Mouse (Mus musculus) midbrain, embryonic 14.5 days (tissue): ENCODE measurements around the gene Smyd3. TPM values are rescaled to one million over a fixed set of nuclear protein-coding genes. Genes with fewer than 3 reads are reported as not detected.

Experiments
- ATAC-seq: fragments of 200-750 bp; cut with Nextera tagmentation; 2 replicates; pipeline ENCODE4 v1.8.0; 2017; ENCODE audit warnings: moderate number of reproducible peaks, moderate library complexity; ENCODE audit not compliant: low FRiP score, low TSS enrichment
- DNase-seq: peaks from one replicate; pipeline ENCODE4 v3.0.0-alpha.2; 2015
- H3K27ac ChIP-seq: fragments of 300-500 bp; sonication (generic); replicated peaks from 2 replicates; pipeline ENCODE4 v1.5.1; 2014; ENCODE audit warnings: mild to moderate bottlenecking, low read depth, low read length, moderate library complexity
- H3K27me3 ChIP-seq: fragments of 300-500 bp; sonication (generic); 2 replicates; pipeline ENCODE4 v1.6.1; 2014; ENCODE audit warnings: low read length, control low read depth, mixed read lengths; ENCODE audit not compliant: control insufficient read depth, insufficient read depth
- H3K36me3 ChIP-seq: fragments of 300-500 bp; sonication (generic); 2 replicates; pipeline ENCODE4 v1.6.1; 2014; ENCODE audit warnings: low read length, control low read depth; ENCODE audit not compliant: control insufficient read depth, insufficient read depth
- H3K4me1 ChIP-seq: fragments of 300-500 bp; sonication (generic); 2 replicates; pipeline ENCODE4 v1.6.1; 2014; ENCODE audit warnings: mild to moderate bottlenecking, antibody characterized with exemption, low read length, control low read depth; ENCODE audit not compliant: control insufficient read depth, insufficient read depth
- H3K4me2 ChIP-seq: fragments of 300-500 bp; sonication (generic); 2 replicates; pipeline ENCODE4 v1.6.1; 2014; ENCODE audit warnings: mild to moderate bottlenecking, low read length, moderate library complexity
- H3K4me3 ChIP-seq: fragments of 300-500 bp; sonication (generic); replicated peaks from 2 replicates; pipeline ENCODE4 v1.5.1; 2014; ENCODE audit warnings: low read depth, low read length
- H3K9ac ChIP-seq: fragments of 300-500 bp; sonication (generic); replicated peaks from 2 replicates; pipeline ENCODE4 v1.6.1; 2014; ENCODE audit warnings: mild to moderate bottlenecking, low read length, moderate library complexity
- H3K9me3 ChIP-seq: fragments of 300-500 bp; sonication (generic); 2 replicates; pipeline ENCODE4 v1.6.1; 2016; ENCODE audit warnings: low read length, control low read depth, mixed read lengths; ENCODE audit not compliant: control insufficient read depth
- WGBS: fragments of 180-500 bp; shearing (Covaris S2); extraction: QIAGEN DNeasy Blood & Tissue Kit; methylation state at CpG from one replicate; pipeline ENCODE4 v1.1.7; 2014; 5-methylcytosine and 5-hydroxymethylcytosine counted together
- polyA plus RNA-seq: library from polyadenylated mRNA; unstranded; fragments of >200 nt; fragmentation: Nextera tagmentation; extraction: Ambion mirVana; gene quantifications from 2 replicates; pipeline ENCODE4 v1.2.1, GENCODE M21; 2014

Gene Smyd3
- polyA plus RNA-seq, 1 experiment from 2014 or later: 21.5 TPM

- H3K4me1 ChIP-seq: no peaks in the 10 kb centered on the region
- no peaks in the 10 kb centered on the region for H3K27me3 ChIP-seq
- 86% methylated on average over 5 of the region's 5 CpGs for WGBS
- H3K9ac ChIP-seq: no peak overlapping the region
- no peak overlapping the region for H3K4me3 ChIP-seq
- no peak overlapping the region for H3K4me2 ChIP-seq
- H3K36me3 ChIP-seq: no peaks in the 10 kb centered on the region
- no peak overlapping the region for H3K27ac ChIP-seq
- no peaks in the 10 kb centered on the region for H3K9me3 ChIP-seq
- ATAC-seq: no peak
- DNase-seq: no peak
Observed at GRCm38 (mm10) chr1:179149468-179150140, 368.2 kb downstream of the Smyd3 start.

GRCm38 (mm10) chr1:179146730-179147167 is 371.1 kb downstream of the Smyd3 start:
- Histone ChIP-seq H3K36me3 (no peaks in the 10 kb centered on the region), H3K4me3 (no peak overlapping the region), H3K4me2 (no peak overlapping the region), H3K27ac (no peak overlapping the region), H3K9ac (no peak overlapping the region), H3K9me3 (no peaks in the 10 kb centered on the region), H3K4me1 (no peaks in the 10 kb centered on the region), H3K27me3 (no peaks in the 10 kb centered on the region)
- 50% methylated on average over 9 of the region's 9 CpGs for WGBS
- ATAC-seq (no peak), DNase-seq (no peak)

DNA sequence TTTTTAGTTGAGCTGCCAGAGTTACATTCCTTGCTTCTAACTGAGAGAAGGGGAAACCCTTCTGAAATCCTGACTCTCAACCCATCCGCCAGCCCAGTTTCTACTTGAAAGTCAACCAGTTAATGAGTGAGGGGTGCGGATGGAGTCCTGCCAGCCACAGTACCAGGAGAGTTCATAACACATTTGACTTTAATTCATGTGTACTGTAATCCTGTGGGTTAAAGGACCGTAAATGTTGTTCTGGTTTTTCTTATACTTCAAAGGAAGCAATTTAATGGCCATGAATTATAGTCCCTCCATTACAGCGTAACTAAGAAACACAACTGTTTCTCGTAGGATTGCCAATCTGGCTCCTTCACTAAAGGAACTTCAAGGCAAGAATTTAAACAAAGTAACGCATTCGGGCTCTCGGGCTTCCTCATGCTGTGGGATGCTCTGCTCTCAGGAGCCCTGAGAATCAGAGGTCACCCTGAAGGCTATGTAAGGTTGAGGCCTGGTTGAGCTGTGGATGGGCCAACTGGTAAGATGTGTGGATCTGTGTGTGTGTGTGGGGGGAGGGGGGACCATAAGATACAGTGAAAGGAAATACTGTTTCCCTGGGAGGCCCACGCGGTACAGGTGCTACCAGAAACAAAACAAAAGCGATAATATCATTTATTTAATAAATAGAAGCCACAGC is 374.5 kb downstream of the Smyd3 start:
- WGBS: 89% methylated on average over 11 of the region's 11 CpGs
- no peak for DNase-seq
- Histone ChIP-seq H3K9ac (no peak overlapping the region), H3K4me1 (no peaks in the 10 kb centered on the region), H3K4me3 (no peak overlapping the region), H3K27me3 (no peaks in the 10 kb centered on the region; the same call in 1 of the 2 replicates), H3K4me2 (no peak overlapping the region), H3K27ac (no peak overlapping the region), H3K9me3 (no peaks in the 10 kb centered on the region), H3K36me3 (no peaks in the 10 kb centered on the region)
- ATAC-seq: no peak

- Histone ChIP-seq H3K4me1 (no peaks in the 10 kb centered on the region), H3K4me3 (no peak overlapping the region), H3K4me2 (no peak overlapping the region), H3K27me3 (no peaks in the 10 kb centered on the region; the same call in 1 of the 2 replicates), H3K27ac (no peak overlapping the region), H3K9ac (no peak overlapping the region), H3K36me3 (no peaks in the 10 kb centered on the region), H3K9me3 (no peaks in the 10 kb centered on the region)
- DNase-seq (peak; percentile 81), ATAC-seq (0 out of 2 replicates have a peak, but pooled peaks have one; percentile 40)
- WGBS: 49% methylated on average over 3 of the region's 3 CpGs
Observed at GRCm38 (mm10) chr1:179142177-179142576, 375.7 kb downstream of the Smyd3 start.

- Histone ChIP-seq H3K4me2 (no peak overlapping the region), H3K9ac (no peak overlapping the region), H3K36me3 (no peaks in the 10 kb centered on the region), H3K27me3 (no peaks in the 10 kb centered on the region; the same call in 1 of the 2 replicates), H3K4me1 (peaks cover 6% of the 10 kb centered on the region; the same call in 1 of the 2 replicates), H3K4me3 (no peak overlapping the region), H3K27ac (no peak overlapping the region), H3K9me3 (no peaks in the 10 kb centered on the region)
- DNase-seq (no peak), ATAC-seq (no peak)
- WGBS: 80% methylated on average over 12 of the region's 12 CpGs
Observed at GRCm38 (mm10) chr1:179141071-179141650, 376.7 kb downstream of the Smyd3 start.

DNA sequence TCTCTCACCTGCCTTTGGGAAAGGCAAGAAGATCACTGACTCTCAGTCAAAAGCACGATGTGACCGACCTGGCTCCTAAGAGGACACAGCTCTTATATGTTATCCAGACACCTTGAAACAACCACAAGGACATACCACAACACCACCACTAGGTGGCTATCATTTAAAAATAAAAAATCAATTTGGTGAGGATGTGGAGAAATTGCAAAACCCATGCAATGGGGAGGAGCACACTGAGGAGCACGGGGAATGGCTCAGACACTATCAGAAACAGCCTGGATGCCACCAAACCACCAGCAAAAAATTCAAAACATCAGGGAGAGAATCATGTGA is 380.7 kb downstream of the Smyd3 start:
- H3K36me3 ChIP-seq: no peaks in the 10 kb centered on the region
- ATAC-seq (no peak), DNase-seq (peak; percentile 39)
- peaks cover 6% of the 10 kb centered on the region; the same call in 1 of the 2 replicates for H3K4me1 ChIP-seq
- H3K27ac ChIP-seq: no peak overlapping the region
- no peak overlapping the region for H3K4me2 ChIP-seq
- 68% methylated on average over 3 of the region's 3 CpGs for WGBS
- H3K4me3 ChIP-seq: no peak overlapping the region
- H3K9ac ChIP-seq: no peak overlapping the region
- 0 out of 2 replicates have a peak, but pooled peaks cover 7% of the 10 kb centered on the region for H3K9me3 ChIP-seq
- no peaks in the 10 kb centered on the region; the same call in 1 of the 2 replicates for H3K27me3 ChIP-seq

- Histone ChIP-seq H3K4me2 (no peak overlapping the region), H3K9ac (no peak overlapping the region), H3K4me1 (peaks cover 6% of the 10 kb centered on the region; the same call in 1 of the 2 replicates), H3K9me3 (0 out of 2 replicates have a peak, but pooled peaks cover 7% of the 10 kb centered on the region), H3K4me3 (no peak overlapping the region), H3K36me3 (no peaks in the 10 kb centered on the region), H3K27ac (no peak overlapping the region), H3K27me3 (no peaks in the 10 kb centered on the region; the same call in 1 of the 2 replicates)
- WGBS: 59% methylated on average over 14 of the region's 14 CpGs
- DNase-seq: peak; percentile 41
- no peak for ATAC-seq
Observed at GRCm38 (mm10) chr1:179136461-179137144, 381.2 kb downstream of the Smyd3 start.

GRCm38 (mm10) chr1:179129995-179130394 is 387.8 kb downstream of the Smyd3 start:
- H3K4me1 ChIP-seq: no peaks in the 10 kb centered on the region
- 92% methylated on average over 5 of the region's 5 CpGs for WGBS
- no peak for DNase-seq

More at GRCm38 (mm10) chr1:179129995-179130394, 387.8 kb downstream of the Smyd3 start:
- H3K9me3 ChIP-seq: 0 out of 2 replicates have a peak, but pooled peaks cover 7% of the 10 kb centered on the region
- no peak overlapping the region for H3K4me3 ChIP-seq
- no peak for ATAC-seq
- H3K36me3 ChIP-seq: no peaks in the 10 kb centered on the region
- H3K4me2 ChIP-seq: no peak overlapping the region
- no peaks in the 10 kb centered on the region for H3K27me3 ChIP-seq
- no peak overlapping the region for H3K9ac ChIP-seq
- H3K27ac ChIP-seq: no peak overlapping the region
